In genomic region chr13:45693126-45693525, GRCm38 (mm10) we compare ENCODE assay signal across 12 mouse cellular contexts.
DNase-seq lines count a peak whose midpoint lies in the region; ATAC-seq and TF ChIP-seq lines count a peak whose summit lies in the region.
"Had no signal": no experiment of that assay in that cellular context is flagged by ENCODE, and none has a peak within 500 bp of the region (broad histone marks: within the 10 kb centered on the region; RNA-seq: fewer than 3 reads in every experiment).

No protein-coding gene starts in this region.

- no peak overlapping the region for H3K9ac ChIP-seq in kidney, embryonic 14.5 days (ENCODE audit: low read depth, low read length)
- no peak overlapping the region for H3K9ac ChIP-seq in hindbrain, embryonic 12.5 days
- H3K9ac ChIP-seq: forebrain, embryonic 12.5 days; midbrain, embryonic 13.5 days; neural tube, embryonic 13.5 days had no signal

- WGBS in kidney, embryonic 14.5 days = 85% methylated on average over 4 of the region's 4 CpGs
- 89% methylated on average over 4 of the region's 4 CpGs for WGBS in hindbrain, embryonic 12.5 days

- H3K27ac ChIP-seq in gastrocnemius, adult 2 months = peak overlapping the region; percentile 38; the same call in 1 of the 2 replicates
- H3K27ac ChIP-seq in kidney, embryonic 14.5 days (ENCODE audit: low read depth, low read length) = 0 out of 2 replicates have a peak overlapping the region, but pooled peaks have one; percentile 0
- no peak overlapping the region for H3K27ac ChIP-seq in hindbrain, embryonic 12.5 days
- H3K27ac ChIP-seq: forebrain, embryonic 12.5 days; midbrain, embryonic 13.5 days; neural tube, embryonic 13.5 days had no signal

- no peak overlapping the region for H3K4me2 ChIP-seq in kidney, embryonic 14.5 days (replicated peaks; ENCODE audit: low read depth, low read length)
- no peak overlapping the region for H3K4me2 ChIP-seq in hindbrain, embryonic 12.5 days (replicated peaks)
- H3K4me2 ChIP-seq: forebrain, embryonic 12.5 days; midbrain, embryonic 13.5 days; neural tube, embryonic 13.5 days had no signal

- no peak for ATAC-seq in kidney, embryonic 14.5 days (ENCODE audit: low FRiP score, low TSS enrichment)
- no peak for ATAC-seq in hindbrain, embryonic 12.5 days (ENCODE audit: low FRiP score)
- ATAC-seq: midbrain, embryonic 13.5 days had no signal

- peaks cover 6% of the 10 kb centered on the region; the same call in 1 of the 2 replicates for H3K4me1 ChIP-seq in kidney, embryonic 14.5 days (ENCODE audit: control insufficient read depth, insufficient read depth, low read length)
- 0 out of 2 replicates have a peak, but pooled peaks cover 4% of the 10 kb centered on the region for H3K4me1 ChIP-seq in hindbrain, embryonic 12.5 days

- no peaks in the 10 kb centered on the region for H3K27me3 ChIP-seq in kidney, embryonic 14.5 days (ENCODE audit: control insufficient read depth, insufficient read depth, low read length)
- no peaks in the 10 kb centered on the region for H3K27me3 ChIP-seq in hindbrain, embryonic 12.5 days
- H3K27me3 ChIP-seq: forebrain, embryonic 12.5 days; midbrain, embryonic 13.5 days; neural tube, embryonic 13.5 days had no signal

- H3K4me3 ChIP-seq in gastrocnemius, adult 2 months = no peak overlapping the region
- H3K4me3 ChIP-seq in kidney, embryonic 14.5 days (ENCODE audit: low read length) = no peak overlapping the region
- no peak overlapping the region for H3K4me3 ChIP-seq in hindbrain, embryonic 12.5 days
- H3K4me3 ChIP-seq: forebrain, embryonic 12.5 days; midbrain, embryonic 13.5 days; neural tube, embryonic 13.5 days had no signal

- no peaks in the 10 kb centered on the region for H3K36me3 ChIP-seq in kidney, embryonic 14.5 days (ENCODE audit: control insufficient read depth, insufficient read depth, low read length)
- H3K36me3 ChIP-seq in hindbrain, embryonic 12.5 days = 0 out of 2 replicates have a peak, but pooled peaks cover 10% of the 10 kb centered on the region
- H3K36me3 ChIP-seq: forebrain, embryonic 12.5 days had no signal

- no peak for DNase-seq in gastrocnemius, adult 2 months
- DNase-seq in gastrocnemius, postnatal 14 days = no peak
- DNase-seq in kidney, postnatal 4 days = no peak
- DNase-seq in thymus, postnatal 14 days = peak; percentile 17
- no peak for DNase-seq in thymus, postnatal 4 days
- no peak for DNase-seq in ovary, postnatal 36 days (ENCODE audit: low spot score)
- DNase-seq: cerebellum, adult 9-10 months had no signal

- TF ChIP-seq CTCF in gastrocnemius, adult 2 months (IDR thresholded peaks at IDR 0.05) = no peak

- intact Hi-C loops in gastrocnemius, adult 2 months (cut with DNase I) = loop anchor here (10.0 kb wide), 1 partner anchor 272 kb away; the partner anchor contains the start of gene Atxn1
- intact Hi-C loops in gastrocnemius, postnatal 14 days (cut with DNase I; ENCODE audit: low total_unique reads) = no loop called here

- H3K9me3 ChIP-seq in kidney, embryonic 14.5 days (ENCODE audit: control insufficient read depth, low read length) = peaks cover 3% of the 10 kb centered on the region; the same call in 1 of the 2 replicates
- H3K9me3 ChIP-seq in hindbrain, embryonic 12.5 days (replicated peaks) = 0 out of 2 replicates have a peak, but pooled peaks cover 8% of the 10 kb centered on the region
- H3K9me3 ChIP-seq: forebrain, embryonic 12.5 days had no signal
